Mouse (Mus musculus) activated CD4-positive, CD25-positive, alpha-beta regulatory T cell, adult 4 months (primary cell): ENCODE results near the gene Bsn. TPM values are rescaled to one million over a fixed set of nuclear protein-coding genes. Genes with fewer than 3 reads are reported as not detected.

Source experiments
- ATAC-seq: one replicate; pipeline ENCODE4 v1.8.0; 2017
- polyA plus RNA-seq, 2 experiments: library from polyadenylated mRNA; unstranded; fragments of 100-300 nt; shearing (Covaris generic); gene quantifications; one replicate each; pipeline ENCODE4 v1.2.1; 2017

Gene Bsn
- polyA plus RNA-seq, 2 experiments from 2014 or later, result 0.33 to 0.73 TPM

- ATAC-seq, result peak; percentile 54
These were observed 137.1 kb downstream of the Bsn start, which contains the start of gene Amigo3 for GRCm38 (mm10) chr9:108052885-108053664. Gene Amigo3 (plus strand): TSS chr9:108053159.

GRCm38 (mm10) chr9:108052411-108052810, 137.8 kb downstream of the Bsn start:
- ATAC-seq, result no peak

- ATAC-seq, result no peak
These were observed 138.3 kb downstream of the Bsn start for GRCm38 (mm10) chr9:108051931-108052220.

GRCm38 (mm10) chr9:108051184-108051930, 138.8 kb downstream of the Bsn start:
- ATAC-seq, result no peak

GRCm38 (mm10) chr9:108049561-108050251, 140.5 kb downstream of the Bsn start:
- ATAC-seq, result no peak

- peak; percentile 93 for ATAC-seq
These were observed 141.1 kb downstream of the Bsn start, which contains the start of gene Gmppb for GRCm38 (mm10) chr9:108049016-108049455. Gene Gmppb (plus strand): TSS chr9:108049242.

- no peak for ATAC-seq
These were observed 141.6 kb downstream of the Bsn start for GRCm38 (mm10) chr9:108048566-108048955.

GRCm38 (mm10) chr9:108047601-108048565, 142.3 kb downstream of the Bsn start:
- no peak for ATAC-seq

- no peak for ATAC-seq
These were observed 143.6 kb downstream of the Bsn start for GRCm38 (mm10) chr9:108046582-108046981.

Other genes with a start within 250 kb of the Bsn start
- 1 to 10 TPM; 5.0 to 8.2 TPM for gene Traip, start 240.2 kb downstream of the Bsn start, polyA plus RNA-seq
- gene Uba7, start 214.9 kb downstream of the Bsn start, polyA plus RNA-seq, result 100 to 1,000 TPM; 132 to 138 TPM
- gene Gm20661, start 207.3 kb downstream of the Bsn start, polyA plus RNA-seq, result not detected
- under 1 TPM; 0.33 to 0.51 TPM for gene Inka1, start 204.5 kb downstream of the Bsn start, polyA plus RNA-seq
- gene Cdhr4, start 197.9 kb downstream of the Bsn start, polyA plus RNA-seq, result 1 to 10 TPM in 1 of 2 experiments, under 1 TPM in 1; 0.93 to 2.5 TPM
- gene Gm20662, start 194.0 kb downstream of the Bsn start, polyA plus RNA-seq, result not detected
- 10 to 100 TPM; 36.7 to 47.6 TPM for gene Ip6k1, start 187.9 kb downstream of the Bsn start, polyA plus RNA-seq
- 10 to 100 TPM; 12.9 to 22.2 TPM for gene Gmppb, start 141.1 kb downstream of the Bsn start, polyA plus RNA-seq
- gene Amigo3, start 137.2 kb downstream of the Bsn start, polyA plus RNA-seq, result 1 to 10 TPM; 1.3 to 3.3 TPM
- under 1 TPM; 0.40 to 0.48 TPM for gene Mst1, start 109.9 kb downstream of the Bsn start, polyA plus RNA-seq
- gene Rnf123, start 107.0 kb downstream of the Bsn start, polyA plus RNA-seq, result 10 to 100 TPM; 49.9 to 75.8 TPM
- gene Apeh, start 95.8 kb downstream of the Bsn start, polyA plus RNA-seq, result 10 to 100 TPM; 39.4 to 45.0 TPM
- gene Dag1, start 73.6 kb upstream of the Bsn start, polyA plus RNA-seq, result 1 to 10 TPM; 2.1 to 3.3 TPM
- 1 to 10 TPM; 2.8 to 3.0 TPM for gene Nicn1, start 100.0 kb upstream of the Bsn start, polyA plus RNA-seq
- gene Amt, start 106.5 kb upstream of the Bsn start, polyA plus RNA-seq, result under 1 TPM; 0.29 to 0.58 TPM
- gene Rhoa, start 115.7 kb upstream of the Bsn start, polyA plus RNA-seq, result 100 to 1,000 TPM; 294 to 378 TPM
- 10 to 100 TPM in 1 of 2 experiments, 1 to 10 TPM in 1; 9.7 to 13.5 TPM for gene Tcta, start 115.8 kb upstream of the Bsn start, polyA plus RNA-seq
- gene Gpx1, start 148.5 kb upstream of the Bsn start, polyA plus RNA-seq, result 100 to 1,000 TPM; 573 to 811 TPM
- gene Usp4, start 157.5 kb upstream of the Bsn start, polyA plus RNA-seq, result 100 to 1,000 TPM in 1 of 2 experiments, 10 to 100 TPM in 1; 98.8 to 127 TPM
- under 1 TPM; 0.57 to 0.61 TPM for gene 1700102P08Rik, start 202.4 kb upstream of the Bsn start, polyA plus RNA-seq
- gene Ccdc36, start 238.1 kb upstream of the Bsn start, polyA plus RNA-seq, result not detected
- not detected for gene BC048562, start 246.1 kb upstream of the Bsn start, polyA plus RNA-seq